20 mouse cellular contexts compared by ENCODE assay signal in genomic region chr11:97331231-97332190, GRCm38 (mm10). TPM values are rescaled to one million over a fixed set of nuclear protein-coding genes. Genes with fewer than 3 reads are reported as not detected.
A peak's percentile ranks its signal among the peaks of the same experiment; 100 is the strongest.
DNase-seq lines count a peak whose midpoint lies in the region; ATAC-seq and TF ChIP-seq lines count a peak whose summit lies in the region.
"Had no signal": no experiment of that assay in that cellular context is flagged by ENCODE, and none has a peak within 500 bp of the region (broad histone marks: within the 10 kb centered on the region; RNA-seq: fewer than 3 reads in every experiment).

No protein-coding gene starts in this region.

- H3K4me3 ChIP-seq in heart, embryonic 12.5 days: no peak overlapping the region
- H3K4me3 ChIP-seq in lung, postnatal 0 days (ENCODE audit: low read depth, low read length): no peak overlapping the region
- H3K4me3 ChIP-seq in testis, adult 2 months (ENCODE audit: control insufficient read depth, low read depth, low read length): peak overlapping the region; percentile 90
- H3K4me3 ChIP-seq: heart, embryonic 13.5 days; intestine, embryonic 15.5 days; limb, embryonic 12.5 days; liver, embryonic 13.5 days; lung, embryonic 15.5 days; midbrain, embryonic 10.5 days had no signal

- H3K27me3 ChIP-seq in heart, embryonic 12.5 days (replicated peaks): peaks cover 19% of the 10 kb centered on the region
- H3K27me3 ChIP-seq in lung, postnatal 0 days (replicated peaks; ENCODE audit: insufficient read depth, low read length): no peaks in the 10 kb centered on the region
- no peaks in the 10 kb centered on the region for H3K27me3 ChIP-seq in testis, adult 2 months (ENCODE audit: control insufficient read depth, insufficient read depth, low read length)
- H3K27me3 ChIP-seq: intestine, embryonic 15.5 days; limb, embryonic 12.5 days; lung, embryonic 15.5 days had no signal

- no peaks in the 10 kb centered on the region for H3K9me3 ChIP-seq in heart, embryonic 12.5 days (replicated peaks)
- no peaks in the 10 kb centered on the region for H3K9me3 ChIP-seq in lung, postnatal 0 days (ENCODE audit: low read length)
- H3K9me3 ChIP-seq: heart, embryonic 13.5 days; intestine, embryonic 15.5 days; limb, embryonic 12.5 days; liver, embryonic 13.5 days; lung, embryonic 15.5 days; midbrain, embryonic 10.5 days had no signal

- no peak overlapping the region for H3K9ac ChIP-seq in heart, embryonic 12.5 days
- H3K9ac ChIP-seq in lung, postnatal 0 days (replicated peaks; ENCODE audit: low read depth): 0 out of 2 replicates have a peak overlapping the region, but pooled peaks have one; percentile 3
- H3K9ac ChIP-seq: heart, embryonic 13.5 days; intestine, embryonic 15.5 days; limb, embryonic 12.5 days; liver, embryonic 13.5 days; lung, embryonic 15.5 days had no signal

- no peak for TF ChIP-seq POLR2A in testis, adult 2 months (IDR thresholded peaks at IDR 0.05; ENCODE audit: control insufficient read depth, low read depth, low read length)

- no peak overlapping the region for H3K27ac ChIP-seq in heart, embryonic 12.5 days (ENCODE audit: poor library complexity, severe bottlenecking)
- H3K27ac ChIP-seq in lung, postnatal 0 days (ENCODE audit: low read length): no peak overlapping the region
- H3K27ac ChIP-seq in testis, adult 2 months (ENCODE audit: control insufficient read depth, insufficient read depth, low read depth, low read length): no peak overlapping the region
- H3K27ac ChIP-seq: heart, embryonic 13.5 days; intestine, embryonic 15.5 days; limb, embryonic 12.5 days; liver, embryonic 13.5 days; lung, embryonic 15.5 days; stomach, postnatal 0 days had no signal

- H3K4me2 ChIP-seq in heart, embryonic 12.5 days: no peak overlapping the region
- no peak overlapping the region for H3K4me2 ChIP-seq in lung, postnatal 0 days (replicated peaks; ENCODE audit: low read depth, low read length)
- H3K4me2 ChIP-seq: heart, embryonic 13.5 days; intestine, embryonic 15.5 days; limb, embryonic 12.5 days; liver, embryonic 13.5 days; lung, embryonic 15.5 days had no signal

- 87% methylated on average over 12 of the region's 12 CpGs for WGBS in heart, embryonic 12.5 days
- WGBS in lung, postnatal 0 days: 80% methylated on average over 12 of the region's 12 CpGs

- H3K4me1 ChIP-seq in heart, embryonic 12.5 days (replicated peaks): peaks cover 5% of the 10 kb centered on the region; the same call in 1 of the 2 replicates
- H3K4me1 ChIP-seq in lung, postnatal 0 days (ENCODE audit: insufficient read depth, low read depth, low read length): peaks cover 9% of the 10 kb centered on the region; the same call in 1 of the 2 replicates
- peaks cover 19% of the 10 kb centered on the region for H3K4me1 ChIP-seq in testis, adult 2 months (ENCODE audit: control insufficient read depth, insufficient read depth, low read length)

- peaks cover 35% of the 10 kb centered on the region for H3K36me3 ChIP-seq in heart, embryonic 12.5 days
- H3K36me3 ChIP-seq in lung, postnatal 0 days (ENCODE audit: insufficient read depth, low read length): peaks cover 6% of the 10 kb centered on the region; the same call in 1 of the 2 replicates
- H3K36me3 ChIP-seq in testis, adult 2 months (ENCODE audit: control insufficient read depth, insufficient read depth, low read length): no peaks in the 10 kb centered on the region; the same call in 1 of the 2 replicates

- ATAC-seq in heart, embryonic 12.5 days (ENCODE audit: insufficient number of reproducible peaks, low FRiP score): no peak
- no peak for ATAC-seq in lung, postnatal 0 days
- ATAC-seq: hindbrain, embryonic 16.5 days; intestine, embryonic 15.5 days had no signal

- peak; percentile 38 to 43 for DNase-seq in heart, adult 18-20 months
- peak; percentile 42 for DNase-seq in lung, postnatal 0 days (ENCODE audit: low spot score)
- DNase-seq in lung, postnatal 10 days: no peak
- no peak for DNase-seq in testis, postnatal 10 days (ENCODE audit: low spot score)
- DNase-seq in spleen, adult 12 weeks (ENCODE audit: low spot score): no peak
- DNase-seq: cerebellum, adult 9-10 months; heart, postnatal 36 days; kidney, adult 9 months; kidney, postnatal 25 days; layer of hippocampus, postnatal 36 days; liver, embryonic 13.5 days had no signal

- no peak for TF ChIP-seq CTCF in lung, postnatal 0 days (IDR thresholded peaks at IDR 0.05)
- TF ChIP-seq CTCF in testis, adult 2 months (IDR thresholded peaks at IDR 0.05; ENCODE audit: control insufficient read depth, insufficient read depth, insufficient replicate concordance, low read depth, low read length): no peak

- TF ChIP-seq EP300 in lung, postnatal 0 days (IDR thresholded peaks at IDR 0.05): no peak

RNA-seq across cellular contexts. Expression of gene Mrpl45, which starts 16.0 kb away (rescaled TPM):
- 10 to 100 TPM; 59.6 to 70.9 TPM for total RNA-seq in heart, adult 18-20 months (2021)
- 62.7 and 63.4 TPM in 2 replicates for polyA plus RNA-seq in heart, embryonic 12.5 days (2016; fragmentation: Nextera tagmentation; extraction: Ambion mirVana)
- polyA plus RNA-seq in lung, postnatal 0 days (2015; fragmentation: Nextera tagmentation; extraction: Ambion mirVana): 19.2 and 22.4 TPM in 2 replicates
- polyA plus RNA-seq in testis, adult 2 months (2012; rRNA removed): 8.7 and 9.0 TPM in 2 replicates

RNA-seq across cellular contexts. Expression of gene Gpr179, which starts 20.4 kb away (rescaled TPM):
- total RNA-seq in heart, adult 18-20 months (2021): not detected
- 0.06 and 0.08 TPM in 2 replicates for polyA plus RNA-seq in heart, embryonic 12.5 days (2016; fragmentation: Nextera tagmentation; extraction: Ambion mirVana)
- 0.23 and 0.24 TPM in 2 replicates for polyA plus RNA-seq in lung, postnatal 0 days (2015; fragmentation: Nextera tagmentation; extraction: Ambion mirVana)
- 0.95 and 0.97 TPM in 2 replicates for polyA plus RNA-seq in testis, adult 2 months (2012; rRNA removed)
- polyA plus RNA-seq: liver, embryonic 13.5 days had no signal

RNA-seq across cellular contexts. Expression of gene Socs7, which starts 30.8 kb away (rescaled TPM):
- total RNA-seq in heart, adult 18-20 months (2021): 10 to 100 TPM; 21.9 to 22.8 TPM
- 5.4 and 6.0 TPM in 2 replicates for polyA plus RNA-seq in heart, embryonic 12.5 days (2016; fragmentation: Nextera tagmentation; extraction: Ambion mirVana)
- polyA plus RNA-seq in lung, postnatal 0 days (2015; fragmentation: Nextera tagmentation; extraction: Ambion mirVana): 2.4 and 2.5 TPM in 2 replicates
- 90.3 and 96.2 TPM in 2 replicates for polyA plus RNA-seq in testis, adult 2 months (2012; rRNA removed)

RNA-seq across cellular contexts. Expression of gene Npepps, which starts 51.1 kb away (rescaled TPM):
- 10 to 100 TPM; 75.9 to 77.7 TPM for total RNA-seq in heart, adult 18-20 months (2021)
- polyA plus RNA-seq in heart, embryonic 12.5 days (2016; fragmentation: Nextera tagmentation; extraction: Ambion mirVana): 87.8 and 95.3 TPM in 2 replicates
- 47.5 and 54.3 TPM in 2 replicates for polyA plus RNA-seq in lung, postnatal 0 days (2015; fragmentation: Nextera tagmentation; extraction: Ambion mirVana)
- polyA plus RNA-seq in testis, adult 2 months (2012; rRNA removed): 43.5 and 50.1 TPM in 2 replicates

Comparison
In these comparisons a context has a peak if more than half of its experiments do, and no peak if none do; other contexts are left out.
1. DNase-seq: peak in heart, adult 18-20 months (2 of 2) and lung, postnatal 0 days (single experiment); none in lung, postnatal 10 days (single experiment), testis, postnatal 10 days (single experiment) and spleen, adult 12 weeks (single experiment).
2. RNA of gene Socs7, which starts 30.8 kb away (polyA plus RNA-seq): 90.3 to 96.2 TPM in testis, adult 2 months; 5.4 to 6.0 TPM in heart, embryonic 12.5 days and 2.4 to 2.5 TPM in lung, postnatal 0 days; every median in the first group is over 10 times any median in the second.